Mouse (Mus musculus) gastrocnemius, adult 2 months (tissue): ENCODE measurements at regions not wholly inside any gene's neighbourhood (a gene's known extent, or its start where the extent isn't known, plus 50 kb on each side); places are given as distances from the start of the nearest gene placed in this dataset.

Experiments used
- DNase-seq: peaks from one replicate; pipeline ENCODE4 v3.0.0; 2022
- H3K27ac ChIP-seq: fragments of 200-600 bp; 2 replicates; pipeline ENCODE4 v1.8.1; 2022; ENCODE audit warnings: mild to moderate bottlenecking
- H3K4me3 ChIP-seq: fragments of 200-600 bp; 2 replicates; pipeline ENCODE4 v1.8.1; 2022; ENCODE audit warnings: mild to moderate bottlenecking, moderate library complexity
- CTCF ChIP-seq: fragments of 200-600 bp; IDR thresholded peaks from 2 replicates; pipeline ENCODE4 v1.8.1; 2022; ENCODE audit warnings: antibody characterized with exemption, mild to moderate bottlenecking, moderate library complexity
- intact Hi-C: fragments of 180-260 bp; cut with DNase I; formaldehyde crosslinking; loops from one replicate; pipeline ENCODE4 v1.15.1; 2025

- Histone ChIP-seq H3K27ac (no peak overlapping the region), H3K4me3 (no peak overlapping the region)
- DNase-seq: no peak
- intact Hi-C loops: no loop called here
- TF ChIP-seq CTCF: no peak
These were observed 457.5 kb upstream of the Igfbp7 start for GRCm38 (mm10) chr5:77865342-77865741.

DNA sequence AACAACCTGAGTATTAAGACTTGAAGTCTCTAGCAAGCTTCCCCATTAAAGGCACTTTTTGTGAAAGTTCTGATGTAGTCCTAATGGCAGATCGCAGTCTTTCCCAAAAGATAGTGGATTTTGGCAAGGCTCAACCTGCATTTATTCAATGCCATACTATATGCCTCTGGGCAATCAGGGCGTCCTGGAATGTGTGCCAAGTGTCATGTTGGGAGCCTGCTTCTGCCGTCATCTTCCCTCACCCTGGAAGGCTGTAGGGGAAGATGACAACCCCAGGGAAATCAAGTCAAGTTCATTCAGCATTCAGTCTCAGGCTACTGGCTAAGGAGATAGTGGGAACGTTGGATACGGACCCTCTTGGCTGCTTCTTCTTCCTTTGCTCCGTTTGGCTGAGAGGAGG, 447.4 kb upstream of the Igfbp7 start:
- Histone ChIP-seq H3K4me3 (no peak overlapping the region), H3K27ac (no peak overlapping the region)
- intact Hi-C loops: no loop called here
- no peak for TF ChIP-seq CTCF
- no peak for DNase-seq

DNA sequence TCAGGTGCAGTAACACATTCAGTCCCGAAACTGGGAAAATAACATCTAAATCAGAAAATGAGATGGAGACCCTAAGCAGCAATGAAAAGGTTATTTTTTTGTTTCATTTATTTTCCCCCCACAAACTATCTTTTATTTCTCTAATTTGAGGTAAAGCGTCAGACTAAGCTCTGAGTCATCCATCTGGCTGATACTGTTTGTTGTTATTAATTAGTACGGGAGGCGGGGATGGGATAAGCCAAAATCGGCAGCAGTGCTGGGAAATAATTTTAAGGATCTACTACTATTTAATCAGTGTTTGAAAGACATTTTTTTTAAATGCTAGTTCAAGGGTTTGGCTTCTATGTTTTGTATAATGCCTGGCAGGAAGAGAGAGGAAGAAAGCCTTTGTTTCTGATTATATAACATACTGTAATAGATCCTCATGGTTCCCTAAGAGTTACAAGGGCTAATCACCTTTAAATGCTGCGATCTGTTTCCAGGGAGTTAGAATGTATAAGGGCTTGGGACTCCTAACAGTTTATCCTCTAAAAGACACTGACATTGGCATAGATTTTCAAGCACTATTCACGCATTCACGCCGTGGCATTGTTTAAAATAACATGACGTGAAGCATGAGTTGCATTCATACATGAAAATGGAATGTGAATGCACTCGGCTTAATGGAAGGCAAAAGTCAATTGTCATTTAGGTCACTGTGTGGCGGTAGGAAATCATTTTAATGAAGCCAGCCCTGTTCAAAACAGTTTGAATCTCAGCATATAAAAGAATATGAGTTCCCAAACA, 446.4 kb upstream of the Igfbp7 start:
- TF ChIP-seq CTCF: no peak
- no peak overlapping the region for H3K4me3 ChIP-seq
- no peak overlapping the region for H3K27ac ChIP-seq
- intact Hi-C loops: no loop called here
- no peak for DNase-seq

- no peak for DNase-seq
- H3K4me3 ChIP-seq: no peak overlapping the region
- TF ChIP-seq CTCF: no peak
- no peak overlapping the region for H3K27ac ChIP-seq
- intact Hi-C loops: no loop called here
These were observed 443.8 kb upstream of the Igfbp7 start for GRCm38 (mm10) chr5:77851645-77852044.

DNA sequence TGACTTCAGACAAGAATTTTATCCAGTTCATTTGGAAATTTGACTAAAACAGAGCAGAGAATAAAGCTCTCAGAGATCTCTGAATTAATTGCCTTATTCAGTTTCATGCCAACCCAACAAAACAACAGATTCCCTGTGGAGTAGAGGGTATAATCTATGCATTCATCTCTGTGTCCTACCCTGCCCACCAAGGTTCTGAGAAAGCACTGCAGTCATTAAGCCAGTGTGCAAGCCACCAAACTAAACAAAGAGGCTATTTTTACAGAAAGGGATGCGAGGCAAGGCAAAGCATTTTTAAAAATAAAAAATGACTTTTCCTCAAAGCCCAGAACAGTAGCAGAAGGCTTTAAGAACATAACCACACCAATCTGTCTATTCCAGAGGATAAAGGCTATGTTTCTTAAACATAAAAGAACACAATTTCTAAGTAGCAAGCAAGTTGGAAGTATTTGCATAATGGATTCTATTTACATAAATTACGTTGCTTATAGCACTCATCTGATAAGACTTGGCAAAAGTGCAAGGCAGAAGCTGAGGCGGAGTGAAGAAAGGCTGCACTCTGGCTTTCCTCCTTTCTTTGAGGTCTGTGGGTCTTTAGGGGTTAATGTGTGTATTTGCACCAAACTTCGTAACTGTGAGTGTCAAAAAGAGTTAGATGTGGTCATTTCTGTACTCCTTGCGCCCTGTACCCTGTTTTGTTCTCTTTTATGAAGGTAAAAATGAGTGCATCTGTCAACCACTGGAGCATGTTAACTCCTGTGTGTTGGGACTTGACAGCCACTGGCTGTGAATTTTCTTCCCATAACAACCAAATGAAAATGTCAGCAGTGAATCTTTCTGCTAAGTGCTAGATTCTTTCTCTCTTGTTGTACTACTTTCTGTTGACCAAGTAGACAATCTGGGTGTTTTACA, 430.6 kb upstream of the Igfbp7 start:
- H3K4me3 ChIP-seq: no peak overlapping the region
- TF ChIP-seq CTCF: no peak
- no peak overlapping the region for H3K27ac ChIP-seq
- no peak for DNase-seq
- intact Hi-C loops: no loop called here

GRCm38 (mm10) chr5:77827971-77828370, 420.1 kb upstream of the Igfbp7 start:
- Histone ChIP-seq H3K27ac (no peak overlapping the region), H3K4me3 (no peak overlapping the region)
- intact Hi-C loops: no loop called here
- TF ChIP-seq CTCF: no peak
- no peak for DNase-seq

DNA sequence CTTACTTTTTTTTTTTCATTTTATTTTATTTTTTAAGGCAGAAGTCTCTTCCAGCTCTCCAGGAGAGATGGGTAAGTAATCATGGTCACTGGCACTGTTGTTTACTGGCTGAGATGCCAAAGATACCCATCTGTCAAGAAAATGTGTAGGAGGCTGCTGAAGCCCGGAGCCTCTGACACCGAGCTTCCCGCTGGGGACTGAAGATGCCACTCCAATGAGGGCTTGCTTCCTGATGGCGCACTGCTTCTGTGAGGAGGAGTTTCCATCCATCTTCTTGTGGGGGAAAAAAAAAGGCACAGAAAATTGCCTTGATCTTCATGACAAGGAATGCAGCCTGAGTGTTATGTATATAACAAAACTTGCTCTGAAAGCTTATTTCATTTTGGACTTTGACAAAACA, 418.2 kb upstream of the Igfbp7 start:
- intact Hi-C loops: no loop called here
- TF ChIP-seq CTCF: no peak
- no peak for DNase-seq
- Histone ChIP-seq H3K27ac (no peak overlapping the region), H3K4me3 (no peak overlapping the region)

DNA sequence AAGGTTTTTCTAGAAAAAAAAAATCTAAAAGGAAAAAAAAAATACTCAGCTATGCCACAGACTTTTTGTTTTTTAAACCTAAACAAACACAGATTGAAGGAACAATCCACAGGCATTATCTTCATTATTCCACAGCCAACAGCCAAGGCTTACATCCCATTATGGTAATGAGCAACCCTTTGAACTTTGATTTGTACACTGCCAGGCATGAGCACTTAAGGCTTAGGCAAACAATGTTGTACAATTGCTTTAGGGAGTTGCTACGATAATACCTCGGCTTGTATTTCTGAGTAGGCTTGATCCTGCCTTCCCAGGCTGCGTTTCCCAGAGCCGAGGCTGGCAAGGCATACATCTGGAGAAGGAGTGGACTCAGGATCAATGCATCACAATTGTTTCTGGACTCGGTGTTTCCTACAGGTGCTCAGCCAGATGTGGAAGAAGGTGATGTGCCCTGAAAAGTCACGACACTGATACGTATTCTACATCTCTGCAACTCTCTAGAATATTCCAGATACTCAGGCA, 409.0 kb upstream of the Igfbp7 start:
- Histone ChIP-seq H3K4me3 (no peak overlapping the region), H3K27ac (no peak overlapping the region)
- no peak for TF ChIP-seq CTCF
- DNase-seq: no peak
- intact Hi-C loops: no loop called here

DNA sequence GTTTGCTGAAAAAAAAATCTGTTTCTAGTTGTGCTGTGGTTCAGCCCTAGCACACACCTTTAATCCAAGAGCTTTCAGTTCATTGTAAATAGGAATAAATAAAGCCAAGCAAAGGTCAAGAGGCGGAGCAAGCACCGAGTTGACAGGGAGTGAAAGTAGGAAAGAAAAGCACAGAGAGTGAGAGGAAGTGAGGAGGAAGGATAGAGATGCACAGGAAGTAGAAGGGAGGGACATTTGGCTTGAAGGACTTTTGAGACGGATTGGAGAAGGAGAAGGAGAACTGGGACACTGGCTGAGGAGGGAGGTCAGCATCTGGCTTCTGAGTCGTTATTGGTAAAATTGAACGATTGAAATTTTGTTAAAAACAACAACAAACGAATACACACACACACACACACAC, 402.0 kb upstream of the Igfbp7 start:
- intact Hi-C loops: no loop called here
- Histone ChIP-seq H3K27ac (no peak overlapping the region), H3K4me3 (no peak overlapping the region)
- TF ChIP-seq CTCF: no peak
- no peak for DNase-seq

DNA sequence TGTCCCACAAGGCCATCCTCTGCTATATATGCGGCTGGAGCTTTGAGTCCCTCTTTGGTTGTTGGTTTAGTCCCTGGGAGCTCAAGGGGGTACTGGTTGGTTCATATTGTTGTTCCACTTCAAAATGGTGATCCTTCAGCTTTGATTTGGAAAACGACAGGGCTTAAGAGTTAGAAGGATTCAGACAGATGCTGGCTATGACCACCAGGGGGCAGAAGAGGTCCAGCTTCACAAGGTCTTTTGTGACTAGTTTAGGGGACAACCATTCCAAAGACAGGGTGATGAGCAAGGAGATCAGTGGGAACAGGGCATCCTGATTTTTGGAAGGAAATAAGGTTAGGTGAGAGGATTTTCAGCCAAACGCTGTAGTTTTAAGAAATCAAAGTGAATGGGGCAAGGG, 399.9 kb upstream of the Igfbp7 start:
- intact Hi-C loops: no loop called here
- no peak overlapping the region for H3K27ac ChIP-seq
- DNase-seq: peak; percentile 22
- no peak overlapping the region for H3K4me3 ChIP-seq
- peak; percentile 70 for TF ChIP-seq CTCF

- intact Hi-C loops: no loop called here
- no peak for TF ChIP-seq CTCF
- no peak overlapping the region for H3K4me3 ChIP-seq
- no peak overlapping the region for H3K27ac ChIP-seq
- no peak for DNase-seq
These were observed 398.7 kb upstream of the Igfbp7 start for GRCm38 (mm10) chr5:77806334-77807157.

DNA sequence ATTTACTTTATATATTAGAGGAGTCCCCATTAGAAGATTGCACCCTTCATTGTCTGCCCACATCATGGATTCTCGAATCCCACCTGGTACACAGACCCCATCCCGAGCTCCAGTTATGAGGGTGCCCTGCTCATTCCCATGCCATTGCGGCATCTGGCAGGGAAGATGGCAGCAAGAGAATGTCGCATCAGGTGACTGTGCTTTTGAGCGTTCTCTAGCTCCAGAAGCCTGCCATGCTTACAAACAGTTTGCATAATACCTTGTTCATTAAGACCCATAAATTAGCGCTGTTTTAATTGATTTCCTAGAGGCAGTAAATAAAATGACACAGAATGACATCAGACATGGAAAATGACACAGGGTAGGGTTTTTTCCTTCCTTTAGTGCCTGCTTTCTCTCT, 398.0 kb upstream of the Igfbp7 start:
- TF ChIP-seq CTCF: no peak
- no peak for DNase-seq
- no peak overlapping the region for H3K4me3 ChIP-seq
- intact Hi-C loops: no loop called here
- H3K27ac ChIP-seq: no peak overlapping the region
